Mouse (Mus musculus) liver, adult 2 months (tissue): ENCODE data around the gene Cx3cr1. TPM values are rescaled to one million over a fixed set of nuclear protein-coding genes. Genes with fewer than 3 reads are reported as not detected.

Source experiments
- DNase-seq: peaks from one replicate; pipeline ENCODE4 v3.0.0-alpha.2; 2011; ENCODE audit warnings: low read depth, low spot score; ENCODE audit errors: extremely low read depth
- H3K27ac ChIP-seq: fragments of 200-500 bp; replicated peaks from 2 replicates; pipeline ENCODE4 v1.5.1; 2012; ENCODE audit warnings: low read depth, mild to moderate bottlenecking, control low read depth, inconsistent platforms, low read length; ENCODE audit not compliant: insufficient read depth
- H3K27me3 ChIP-seq: fragments of 200-500 bp; 2 replicates; pipeline ENCODE4 v1.6.1; 2012; ENCODE audit warnings: mild to moderate bottlenecking, moderate library complexity, low read length, inconsistent platforms; ENCODE audit not compliant: control insufficient read depth, insufficient read depth
- H3K36me3 ChIP-seq: fragments of 200-500 bp; 2 replicates; pipeline ENCODE4 v1.6.1; 2012; ENCODE audit warnings: low read length, inconsistent platforms; ENCODE audit not compliant: control insufficient read depth, insufficient read depth
- H3K4me1 ChIP-seq: fragments of 200-500 bp; 2 replicates; pipeline ENCODE4 v1.6.1; 2011; ENCODE audit warnings: low read length; ENCODE audit not compliant: control insufficient read depth, insufficient read depth
- H3K4me3 ChIP-seq: fragments of 200-500 bp; 2 replicates; pipeline ENCODE4 v1.5.1; 2011; ENCODE audit warnings: low read depth, mild to moderate bottlenecking, control low read depth, low read length, moderate library complexity; ENCODE audit not compliant: insufficient read depth
- H3K79me2 ChIP-seq: fragments of 200-500 bp; 2 replicates; pipeline ENCODE4 v1.6.1; 2012; ENCODE audit warnings: inconsistent platforms, mild to moderate bottlenecking, low read length, moderate library complexity; ENCODE audit not compliant: control insufficient read depth, insufficient read depth
- H3K9ac ChIP-seq: fragments of 200-500 bp; 2 replicates; pipeline ENCODE4 v1.6.1; 2012; ENCODE audit warnings: low read depth, mild to moderate bottlenecking, control low read depth, inconsistent platforms, low read length
- CTCF ChIP-seq: fragments of 200-500 bp; IDR thresholded peaks from 2 replicates; pipeline ENCODE4 v1.5.1; 2011; ENCODE audit warnings: low read depth, low read length, control low read depth
- POLR2A ChIP-seq: fragments of 200-500 bp; IDR thresholded peaks from 2 replicates; pipeline ENCODE4 v1.6.1; 2011; ENCODE audit warnings: low read length, control low read depth; ENCODE audit not compliant: insufficient read depth; ENCODE audit errors: extremely low read depth
- WGBS: fragments of 180-500 bp; shearing (Covaris S2); methylation state at CpG from one replicate; pipeline ENCODE4 v1.1.7; 2018; 5-methylcytosine and 5-hydroxymethylcytosine counted together
- polyA plus RNA-seq: library from polyadenylated mRNA; depleted of rRNA; stranded (reverse); fragments of >200 nt; gene quantifications from 2 replicates; pipeline ENCODE4 v1.2.3, GENCODE M21; 2012
- total RNA-seq: library from RNA; depleted of rRNA; stranded (reverse); fragments of >200 nt; gene quantifications from 2 replicates; pipeline ENCODE4 v1.2.3, GENCODE M21; 2014

The Cx3cr1 gene
- total and polyA plus RNA-seq, 2 experiments, result 0.09 to 0.39 TPM

DNA sequence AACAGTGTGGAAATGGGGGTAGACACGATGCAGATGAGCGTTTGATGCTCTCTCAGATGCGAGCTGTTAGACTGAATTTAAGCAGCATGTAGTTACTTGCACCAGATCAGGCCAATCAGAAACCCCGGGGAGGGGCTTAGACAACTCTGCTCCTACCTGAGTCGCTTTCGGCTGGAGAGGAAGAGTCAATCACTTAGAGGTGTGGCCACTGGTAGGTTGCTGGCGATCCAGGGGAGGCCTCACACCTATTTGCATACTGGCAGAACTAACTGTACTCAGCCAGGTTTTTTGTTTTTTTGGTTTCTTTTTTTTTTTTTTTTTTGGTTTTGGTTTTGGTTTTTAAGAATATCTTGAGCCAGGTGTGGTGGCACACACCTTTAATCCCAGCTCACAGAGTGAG lies 81.4 kb downstream of the Cx3cr1 start:
- Histone ChIP-seq H3K36me3 (no peaks in the 10 kb centered on the region), H3K4me3 (no peak overlapping the region), H3K4me1 (peaks cover 6% of the 10 kb centered on the region; the same call in 1 of the 2 replicates), H3K27ac (no peak overlapping the region), H3K27me3 (no peaks in the 10 kb centered on the region), H3K9ac (no peak overlapping the region), H3K79me2 (peaks cover 3% of the 10 kb centered on the region)
- TF ChIP-seq CTCF, result no peak
- TF ChIP-seq POLR2A, result no peak
- peak; percentile 82 for DNase-seq
- 42% methylated on average over 7 of the region's 7 CpGs for WGBS

DNA sequence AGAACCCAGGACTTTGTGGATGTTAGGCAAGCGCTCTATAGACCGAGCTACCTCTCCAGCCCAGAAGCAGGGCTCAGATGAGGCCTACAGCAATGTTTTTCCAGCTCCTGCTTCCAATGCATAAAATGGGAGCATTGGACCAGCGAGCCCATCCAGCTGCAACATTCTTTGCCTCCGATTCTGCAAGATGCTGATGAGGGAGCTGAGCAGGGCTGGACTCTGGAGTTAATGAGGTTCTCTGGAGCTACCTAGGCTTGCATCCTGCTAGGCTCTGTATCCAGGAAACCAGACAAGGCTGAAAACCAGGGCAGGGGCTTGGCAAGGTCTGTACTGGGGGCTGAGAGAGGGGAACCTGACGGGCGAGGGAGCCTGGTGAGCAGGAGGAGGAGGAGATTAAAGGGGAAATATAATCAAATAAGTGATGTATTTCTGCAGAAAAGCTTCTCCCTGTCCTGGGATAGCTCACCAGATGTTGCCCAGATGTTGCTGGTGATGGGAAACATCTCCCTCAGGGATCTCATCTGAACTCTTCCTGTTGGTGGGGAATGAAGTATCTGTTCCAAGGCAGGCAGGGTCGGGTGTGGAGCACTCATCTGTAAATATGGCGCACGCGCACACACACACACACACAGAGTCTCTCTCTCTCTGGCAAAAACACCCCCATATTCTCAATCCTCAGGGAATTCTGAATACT lies 83.7 kb downstream of the Cx3cr1 start:
- no peak for DNase-seq
- no peaks in the 10 kb centered on the region for H3K36me3 ChIP-seq
- no peak overlapping the region for H3K4me3 ChIP-seq
- no peak overlapping the region for H3K27ac ChIP-seq
- H3K4me1 ChIP-seq, result peaks cover 9% of the 10 kb centered on the region
- no peaks in the 10 kb centered on the region for H3K27me3 ChIP-seq
- no peak overlapping the region for H3K9ac ChIP-seq
- 90% methylated on average over 10 of the region's 10 CpGs for WGBS
- H3K79me2 ChIP-seq, result peaks cover 23% of the 10 kb centered on the region
- TF ChIP-seq POLR2A (no peak), CTCF (no peak)

DNA sequence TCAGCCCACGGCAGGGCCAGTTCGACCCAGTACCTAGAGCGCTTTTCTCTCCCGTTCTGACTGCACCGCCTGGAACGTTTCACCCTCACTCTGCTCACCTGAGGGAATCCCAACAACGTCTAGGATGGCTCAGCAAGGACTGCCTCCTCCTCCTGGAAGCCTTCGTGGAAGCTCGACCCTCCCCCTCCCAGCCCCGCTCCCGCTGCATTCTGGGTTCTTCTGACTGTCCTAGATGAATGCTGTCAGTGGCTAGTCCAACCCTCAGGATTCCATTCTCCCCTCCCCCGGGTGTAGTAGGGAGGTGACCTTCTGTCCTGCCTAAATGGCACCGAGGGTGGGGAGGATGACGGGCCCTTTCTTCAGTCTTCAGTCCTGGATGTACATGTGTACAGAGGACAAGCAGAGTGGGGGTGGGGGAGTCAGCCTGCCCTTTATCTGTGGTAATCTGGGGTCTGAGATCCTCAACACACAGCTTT lies 85.1 kb downstream of the Cx3cr1 start, which contains the start of gene Csrnp1:
Gene Csrnp1 (minus strand): TSS at position 123 of the 476 bp plus-strand sequence.
- H3K27ac ChIP-seq, result peak within 1 kb of the TSS; percentile 99
- peaks cover 21% of the 10 kb centered on the region for H3K4me1 ChIP-seq
- no peak for DNase-seq

DNA sequence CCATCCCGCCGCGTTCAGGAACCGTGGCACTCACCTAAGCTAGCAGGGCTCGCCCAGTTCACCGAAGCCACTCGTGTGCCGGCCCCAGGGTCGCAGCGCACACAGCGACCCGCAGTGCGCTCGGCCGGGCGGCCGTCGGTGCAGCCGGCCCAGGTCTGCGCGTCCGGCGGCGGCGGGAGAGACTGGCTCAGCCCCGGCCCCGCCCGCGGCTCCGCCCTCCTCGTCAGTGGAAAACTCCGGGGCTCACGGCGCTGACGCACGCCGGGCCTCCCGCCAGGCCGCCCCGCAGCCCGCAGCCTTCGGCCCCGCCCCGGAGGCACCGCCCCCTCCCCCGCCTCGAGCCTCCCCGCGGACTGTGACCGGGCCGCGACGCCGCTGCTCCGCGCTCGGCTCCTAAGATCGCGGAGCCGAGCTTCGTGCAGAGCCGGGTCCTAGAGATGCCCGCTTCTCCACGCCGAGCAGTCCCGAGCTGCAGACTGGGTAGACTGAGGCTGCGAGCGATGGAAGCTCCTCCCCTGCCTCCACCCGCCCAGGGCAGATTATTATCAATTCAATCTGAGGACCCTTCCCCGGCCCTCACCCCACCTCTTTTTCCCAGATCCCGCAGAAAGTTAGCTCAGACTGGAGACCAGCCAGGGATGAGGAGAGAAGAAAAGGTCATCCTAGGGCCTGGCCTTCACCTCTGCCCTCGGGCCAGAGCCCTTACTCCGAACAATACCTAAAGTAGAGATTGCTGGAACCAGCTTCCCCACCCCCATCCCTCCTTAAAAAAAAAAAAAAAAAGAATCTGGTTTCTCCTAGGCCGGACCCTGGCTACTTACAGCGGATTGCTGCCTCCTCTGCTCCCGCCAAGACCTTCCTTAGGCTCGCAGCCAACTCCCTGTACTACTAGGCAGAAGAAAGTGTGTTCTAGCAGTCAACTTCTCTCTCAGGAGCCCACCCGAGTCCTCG lies 85.8 kb downstream of the Cx3cr1 start:
- peak; percentile 65 for DNase-seq
- WGBS, result 3% methylated on average over 73 of the region's 79 CpGs
- Histone ChIP-seq H3K4me1 (peaks cover 27% of the 10 kb centered on the region), H3K27me3 (no peaks in the 10 kb centered on the region), H3K27ac (peak overlapping the region; percentile 99), H3K36me3 (no peaks in the 10 kb centered on the region), H3K79me2 (peaks cover 41% of the 10 kb centered on the region), H3K4me3 (peak overlapping the region; percentile 100), H3K9ac (peak overlapping the region; percentile 100)
- TF ChIP-seq POLR2A (peak; percentile 98), CTCF (no peak)

More for the DNA sequence above, 85.1 kb downstream of the Cx3cr1 start, which contains the start of gene Csrnp1:
- 28% methylated on average over 14 of the region's 14 CpGs for WGBS
- Histone ChIP-seq H3K27me3 (no peaks in the 10 kb centered on the region), H3K9ac (peak within 1 kb of the TSS; percentile 100), H3K4me3 (peak within 1 kb of the TSS; percentile 100), H3K79me2 (peaks cover 34% of the 10 kb centered on the region), H3K36me3 (no peaks in the 10 kb centered on the region)
- TF ChIP-seq CTCF (no peak), POLR2A (no peak)

DNA sequence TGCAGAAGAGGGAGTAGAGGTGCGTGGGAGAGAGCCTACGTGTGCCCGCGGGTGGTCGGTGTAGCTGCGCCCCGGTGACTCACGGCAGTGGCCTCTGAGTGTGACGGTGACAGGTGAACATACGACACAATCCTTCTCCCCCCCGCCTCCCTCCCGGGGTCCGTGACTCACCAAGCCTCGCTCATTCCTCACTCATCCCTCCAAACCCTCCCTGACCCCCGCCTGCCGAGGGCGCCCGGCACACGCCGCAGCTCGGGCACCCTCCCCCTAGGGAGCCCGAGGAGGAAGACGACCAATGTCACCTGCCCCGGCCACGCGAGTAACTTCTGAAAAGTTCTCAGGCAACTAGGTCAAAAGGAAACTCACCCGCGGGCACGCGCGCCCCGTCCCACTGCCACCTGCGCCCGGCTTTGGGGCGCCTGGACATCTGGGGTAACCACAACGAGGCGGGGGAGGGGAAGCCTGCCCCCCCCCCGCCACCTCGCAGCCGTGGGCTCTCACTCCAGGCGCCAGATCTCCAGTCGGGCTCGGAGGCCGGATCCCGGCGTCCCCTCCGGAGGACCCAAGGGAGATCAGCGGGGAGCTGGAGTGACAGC lies 86.6 kb downstream of the Cx3cr1 start:
- peaks cover 49% of the 10 kb centered on the region for H3K79me2 ChIP-seq
- H3K27ac ChIP-seq, result peak overlapping the region; percentile 99
- no peaks in the 10 kb centered on the region for H3K36me3 ChIP-seq
- 0% methylated on average over 48 of the region's 48 CpGs for WGBS
- peak; percentile 64 for DNase-seq
- peaks cover 35% of the 10 kb centered on the region for H3K4me1 ChIP-seq
- peak overlapping the region; percentile 100 for H3K4me3 ChIP-seq
- H3K27me3 ChIP-seq, result no peaks in the 10 kb centered on the region
- H3K9ac ChIP-seq, result peak overlapping the region; percentile 100
- TF ChIP-seq CTCF (no peak), POLR2A (no peak)
